Mouse (Mus musculus): ENCODE measurements around the gene Acadm. TPM values are rescaled to one million over a fixed set of nuclear protein-coding genes. Genes with fewer than 3 reads are reported as not detected.

Acadm gene
- polyA plus RNA-seq, 1 experiment from 2014 or later: 157 TPM

DNA sequence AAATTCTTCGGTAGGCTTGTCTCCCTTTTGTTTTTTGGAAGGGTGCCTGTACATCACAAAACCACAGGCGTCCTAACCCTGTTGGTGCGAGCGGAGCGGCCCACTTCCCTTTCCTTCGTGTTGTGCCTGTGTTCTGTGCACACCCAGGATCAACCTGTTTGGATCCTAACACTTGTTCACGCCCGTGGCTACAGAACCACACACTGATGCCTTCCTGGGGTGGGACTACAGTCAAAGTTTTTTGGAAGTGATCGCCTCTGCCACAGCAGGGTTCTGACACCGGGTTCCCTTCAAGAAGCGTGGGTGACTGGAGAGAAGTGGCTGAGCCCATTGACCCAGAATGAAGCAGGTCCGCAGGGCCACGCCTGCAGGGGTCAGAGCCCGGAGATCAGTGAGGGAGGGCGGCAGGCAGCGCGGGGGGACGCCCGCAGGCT, 514 bp downstream of the Acadm start:
- peak overlapping the region; percentile 75 for H3K4me3 ChIP-seq (ENCODE audit: low read depth, low read length)
- no peaks in the 10 kb centered on the region for H3K9me3 ChIP-seq (replicated peaks; ENCODE audit: control insufficient read depth, low read length)
- ATAC-seq (ENCODE audit: low read depth): peak; percentile 30
- peaks cover 21% of the 10 kb centered on the region for H3K4me1 ChIP-seq (ENCODE audit: control insufficient read depth, low read depth, low read length)
- H3K27me3 ChIP-seq (ENCODE audit: control insufficient read depth, insufficient read depth, low read depth, low read length): no peaks in the 10 kb centered on the region
- H3K4me2 ChIP-seq (ENCODE audit: low read depth, low read length): peak overlapping the region; percentile 88
- peak overlapping the region; percentile 80 for H3K27ac ChIP-seq (ENCODE audit: low read length)
- WGBS (ENCODE audit: insufficient replicate concordance): 0% methylated on average over 19 of the region's 19 CpGs
- H3K9ac ChIP-seq (ENCODE audit: low read depth, low read length): peak overlapping the region; percentile 75
- H3K36me3 ChIP-seq (ENCODE audit: control insufficient read depth, insufficient read depth): no peaks in the 10 kb centered on the region

DNA sequence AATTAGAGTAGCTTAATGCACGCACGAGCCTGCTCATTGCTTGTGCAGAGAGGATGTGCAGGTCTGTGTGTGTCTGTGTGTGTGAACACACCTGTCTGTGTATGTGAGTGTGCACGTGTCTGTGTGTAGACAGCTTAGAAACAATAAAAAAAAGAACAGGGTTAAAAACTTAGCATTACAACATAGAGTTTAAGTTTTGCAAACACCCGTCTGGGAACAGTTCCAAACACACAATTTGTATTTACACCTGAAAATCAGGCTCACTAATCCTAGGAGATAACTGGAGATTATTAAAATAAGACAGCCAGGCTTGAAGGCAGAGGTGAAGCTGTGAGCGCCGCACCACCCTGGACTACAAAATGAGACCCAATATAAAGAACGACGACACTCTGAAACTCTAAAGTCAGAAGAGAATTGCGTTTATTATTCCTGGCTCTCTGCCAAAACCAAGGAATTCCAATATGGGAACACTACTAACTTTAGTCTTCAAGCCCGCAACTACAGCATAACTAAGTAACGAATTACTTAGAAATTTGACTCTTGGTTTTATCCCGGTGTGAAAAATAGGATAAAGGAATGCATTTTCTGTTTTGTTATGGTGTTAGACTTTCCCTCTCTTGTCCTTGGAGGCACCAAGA, 1.3 kb downstream of the Acadm start:
- Histone ChIP-seq H3K4me3 (ENCODE audit: low read depth, low read length) (peak overlapping the region; percentile 75), H3K27me3 (ENCODE audit: control insufficient read depth, insufficient read depth, low read depth, low read length) (no peaks in the 10 kb centered on the region), H3K4me2 (ENCODE audit: low read depth, low read length) (peak overlapping the region; percentile 88), H3K9ac (ENCODE audit: low read depth, low read length) (peak overlapping the region; percentile 75), H3K4me1 (ENCODE audit: control insufficient read depth, low read depth, low read length) (peaks cover 21% of the 10 kb centered on the region), H3K36me3 (ENCODE audit: control insufficient read depth, insufficient read depth) (no peaks in the 10 kb centered on the region), H3K27ac (ENCODE audit: low read length) (peak overlapping the region; percentile 80), H3K9me3 (replicated peaks; ENCODE audit: control insufficient read depth, low read length) (no peaks in the 10 kb centered on the region)
- 46% methylated on average over 12 of the region's 12 CpGs for WGBS (ENCODE audit: insufficient replicate concordance)
- ATAC-seq (ENCODE audit: low read depth): no peak

DNA sequence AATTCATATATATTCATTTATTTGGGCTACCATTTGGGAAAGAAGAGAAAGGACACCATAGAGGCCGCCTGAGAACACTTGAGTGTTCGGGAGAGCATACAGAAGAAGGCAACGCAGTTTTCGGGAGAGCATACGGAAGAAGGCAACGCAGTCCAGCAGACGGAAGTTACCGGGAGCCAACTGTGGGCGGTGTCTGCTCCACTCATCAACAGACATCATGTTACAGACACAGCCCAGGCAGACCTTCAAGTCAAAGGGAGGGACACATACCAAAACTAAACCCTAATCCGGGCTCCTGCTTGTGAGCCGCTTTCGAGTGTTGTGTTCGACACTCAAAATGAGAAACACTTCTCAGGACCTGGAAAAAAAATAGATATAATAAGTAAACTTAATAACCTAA, 2.8 kb downstream of the Acadm start:
- ATAC-seq (ENCODE audit: low read depth): no peak
- no peak overlapping the region for H3K9ac ChIP-seq (ENCODE audit: low read depth, low read length)
- no peak overlapping the region for H3K4me3 ChIP-seq (ENCODE audit: low read depth, low read length)
- H3K36me3 ChIP-seq (ENCODE audit: control insufficient read depth, insufficient read depth): no peaks in the 10 kb centered on the region; the same call in 1 of the 2 replicates
- no peaks in the 10 kb centered on the region for H3K9me3 ChIP-seq (replicated peaks; ENCODE audit: control insufficient read depth, low read length)
- H3K27me3 ChIP-seq (ENCODE audit: control insufficient read depth, insufficient read depth, low read depth, low read length): no peaks in the 10 kb centered on the region
- 85% methylated on average over 13 of the region's 13 CpGs for WGBS (ENCODE audit: insufficient replicate concordance)
- H3K4me2 ChIP-seq (ENCODE audit: low read depth, low read length): no peak overlapping the region
- peaks cover 21% of the 10 kb centered on the region for H3K4me1 ChIP-seq (ENCODE audit: control insufficient read depth, low read depth, low read length)
- no peak overlapping the region for H3K27ac ChIP-seq (ENCODE audit: low read length)

DNA sequence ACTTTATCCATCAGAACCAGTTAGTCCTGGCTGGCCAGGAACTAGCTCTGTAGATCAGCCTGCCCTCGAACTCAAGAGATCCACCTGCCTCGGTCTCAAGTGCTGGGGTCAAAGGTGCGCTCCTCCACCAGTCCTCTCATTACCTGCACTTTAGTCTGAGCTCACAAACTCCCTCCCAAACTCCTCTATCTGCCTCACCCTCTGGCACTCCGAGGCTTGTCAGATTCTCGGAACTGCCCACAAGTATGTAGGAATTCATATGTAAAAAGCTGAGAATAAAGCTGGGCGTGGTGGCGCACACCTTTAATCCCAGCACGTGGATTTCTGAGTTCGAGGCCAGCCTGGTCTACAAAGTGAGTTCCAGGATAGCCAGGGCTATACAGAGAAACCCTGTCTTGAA, 3.9 kb downstream of the Acadm start:
- Histone ChIP-seq H3K4me2 (ENCODE audit: low read depth, low read length) (no peak overlapping the region), H3K36me3 (ENCODE audit: control insufficient read depth, insufficient read depth) (peaks cover 2% of the 10 kb centered on the region; the same call in 1 of the 2 replicates), H3K4me1 (ENCODE audit: control insufficient read depth, low read depth, low read length) (peaks cover 21% of the 10 kb centered on the region), H3K9me3 (replicated peaks; ENCODE audit: control insufficient read depth, low read length) (no peaks in the 10 kb centered on the region), H3K4me3 (ENCODE audit: low read depth, low read length) (no peak overlapping the region), H3K27me3 (ENCODE audit: control insufficient read depth, insufficient read depth, low read depth, low read length) (no peaks in the 10 kb centered on the region), H3K27ac (ENCODE audit: low read length) (no peak overlapping the region), H3K9ac (ENCODE audit: low read depth, low read length) (no peak overlapping the region)
- no peak for ATAC-seq (ENCODE audit: low read depth)
- 89% methylated on average over 9 of the region's 9 CpGs for WGBS (ENCODE audit: insufficient replicate concordance)

DNA sequence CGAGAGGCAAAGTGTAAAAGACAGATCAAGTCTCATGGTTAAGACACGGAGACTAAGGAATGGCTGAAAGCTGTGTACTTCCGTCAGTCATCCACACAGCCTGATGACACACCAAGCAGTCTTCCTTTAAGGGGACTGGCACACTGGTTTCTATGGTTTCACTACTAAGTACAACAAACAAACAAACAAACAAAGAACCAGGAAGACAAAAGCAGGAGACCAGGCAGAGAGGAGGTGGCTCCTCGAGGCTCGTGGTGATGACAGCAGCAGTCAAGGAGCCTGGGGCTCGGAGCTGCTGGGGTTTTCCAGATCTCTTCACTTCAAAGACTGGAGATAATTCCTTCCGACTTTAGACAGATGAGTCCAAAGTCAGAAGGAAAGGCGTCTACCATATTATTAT, 4.4 kb downstream of the Acadm start:
- Histone ChIP-seq H3K4me1 (ENCODE audit: control insufficient read depth, low read depth, low read length) (peaks cover 19% of the 10 kb centered on the region), H3K9me3 (replicated peaks; ENCODE audit: control insufficient read depth, low read length) (no peaks in the 10 kb centered on the region), H3K27ac (ENCODE audit: low read length) (no peak overlapping the region), H3K9ac (ENCODE audit: low read depth, low read length) (no peak overlapping the region), H3K27me3 (ENCODE audit: control insufficient read depth, insufficient read depth, low read depth, low read length) (no peaks in the 10 kb centered on the region), H3K4me3 (ENCODE audit: low read depth, low read length) (no peak overlapping the region), H3K4me2 (ENCODE audit: low read depth, low read length) (no peak overlapping the region), H3K36me3 (ENCODE audit: control insufficient read depth, insufficient read depth) (peaks cover 2% of the 10 kb centered on the region)
- ATAC-seq (ENCODE audit: low read depth): no peak
- 77% methylated on average over 8 of the region's 8 CpGs for WGBS (ENCODE audit: insufficient replicate concordance)

DNA sequence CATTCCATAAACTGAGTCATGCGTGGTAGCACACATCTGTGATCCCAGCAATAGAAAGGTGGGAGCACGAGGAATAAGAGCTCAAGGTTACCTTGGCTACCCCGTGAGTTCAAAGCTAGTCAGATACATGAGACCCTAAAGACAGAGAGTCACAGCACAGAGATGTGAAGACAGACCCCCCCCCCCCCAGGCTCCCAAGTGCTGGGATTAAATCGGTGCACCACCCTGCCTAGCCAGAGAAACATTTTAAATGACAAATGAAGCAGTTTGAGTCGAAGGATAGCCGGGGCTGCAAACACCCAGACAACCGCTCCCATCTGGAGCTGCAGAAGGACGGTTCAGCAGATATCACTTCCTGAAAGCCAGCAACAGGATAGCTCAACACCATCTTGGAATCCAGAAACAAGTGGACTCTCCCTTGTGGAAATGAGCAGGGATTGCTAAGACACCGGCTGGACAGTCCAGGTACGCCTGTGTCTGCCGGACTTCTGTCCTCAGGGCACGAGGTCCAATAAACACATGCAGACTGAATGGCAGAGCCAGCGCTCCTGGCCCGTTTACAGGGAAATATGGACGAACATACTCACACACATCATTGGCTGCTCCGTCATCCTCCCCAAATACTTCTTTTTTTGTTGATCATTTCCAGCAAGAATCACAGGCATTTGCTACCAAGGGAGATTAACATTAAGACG, 7.2 kb downstream of the Acadm start:
- H3K36me3 ChIP-seq (ENCODE audit: control insufficient read depth, insufficient read depth): peaks cover 4% of the 10 kb centered on the region
- no peak overlapping the region for H3K9ac ChIP-seq (ENCODE audit: low read depth, low read length)
- H3K4me1 ChIP-seq (ENCODE audit: control insufficient read depth, low read depth, low read length): peaks cover 8% of the 10 kb centered on the region; the same call in 1 of the 2 replicates
- no peak overlapping the region for H3K4me3 ChIP-seq (ENCODE audit: low read depth, low read length)
- H3K9me3 ChIP-seq (replicated peaks; ENCODE audit: control insufficient read depth, low read length): no peaks in the 10 kb centered on the region
- ATAC-seq (ENCODE audit: low read depth): 0 out of 2 replicates have a peak, but pooled peaks have one; percentile 12
- 85% methylated on average over 17 of the region's 17 CpGs for WGBS (ENCODE audit: insufficient replicate concordance)
- no peaks in the 10 kb centered on the region for H3K27me3 ChIP-seq (ENCODE audit: control insufficient read depth, insufficient read depth, low read depth, low read length)
- H3K27ac ChIP-seq (ENCODE audit: low read length): no peak overlapping the region
- H3K4me2 ChIP-seq (ENCODE audit: low read depth, low read length): no peak overlapping the region

- Histone ChIP-seq H3K9me3 (replicated peaks; ENCODE audit: control insufficient read depth, low read length) (no peaks in the 10 kb centered on the region), H3K27ac (ENCODE audit: low read length) (no peak overlapping the region), H3K4me1 (ENCODE audit: control insufficient read depth, low read depth, low read length) (no peaks in the 10 kb centered on the region; the same call in 1 of the 2 replicates), H3K4me2 (ENCODE audit: low read depth, low read length) (no peak overlapping the region), H3K9ac (ENCODE audit: low read depth, low read length) (no peak overlapping the region), H3K27me3 (ENCODE audit: control insufficient read depth, insufficient read depth, low read depth, low read length) (no peaks in the 10 kb centered on the region), H3K36me3 (ENCODE audit: control insufficient read depth, insufficient read depth) (peaks cover 5% of the 10 kb centered on the region), H3K4me3 (ENCODE audit: low read depth, low read length) (no peak overlapping the region)
- WGBS (ENCODE audit: insufficient replicate concordance): 74% methylated on average over 9 of the region's 9 CpGs
- no peak for ATAC-seq (ENCODE audit: low read depth)
Measured at GRCm38 (mm10) chr3:153935878-153936277, 8.6 kb downstream of the Acadm start.

- no peak overlapping the region for H3K4me2 ChIP-seq (ENCODE audit: low read depth, low read length)
- no peaks in the 10 kb centered on the region for H3K9me3 ChIP-seq (replicated peaks; ENCODE audit: control insufficient read depth, low read length)
- WGBS (ENCODE audit: insufficient replicate concordance): 74% methylated on average over 5 of the region's 5 CpGs
- H3K36me3 ChIP-seq (ENCODE audit: control insufficient read depth, insufficient read depth): peaks cover 10% of the 10 kb centered on the region
- H3K4me3 ChIP-seq (ENCODE audit: low read depth, low read length): no peak overlapping the region
- no peak overlapping the region for H3K9ac ChIP-seq (ENCODE audit: low read depth, low read length)
- ATAC-seq (ENCODE audit: low read depth): peak; percentile 53; the same call in 1 of the 2 replicates
- H3K27me3 ChIP-seq (ENCODE audit: control insufficient read depth, insufficient read depth, low read depth, low read length): no peaks in the 10 kb centered on the region
- H3K4me1 ChIP-seq (ENCODE audit: control insufficient read depth, low read depth, low read length): no peaks in the 10 kb centered on the region; the same call in none of the 2 replicates
- no peak overlapping the region for H3K27ac ChIP-seq (ENCODE audit: low read length)
Measured at GRCm38 (mm10) chr3:153932461-153932860, 12.0 kb downstream of the Acadm start.

GRCm38 (mm10) chr3:153929526-153929925, 14.9 kb downstream of the Acadm start:
- H3K4me1 ChIP-seq (ENCODE audit: control insufficient read depth, low read depth, low read length): no peaks in the 10 kb centered on the region; the same call in none of the 2 replicates
- no peaks in the 10 kb centered on the region for H3K9me3 ChIP-seq (replicated peaks; ENCODE audit: control insufficient read depth, low read length)
- 76% methylated on average over 11 of the region's 11 CpGs for WGBS (ENCODE audit: insufficient replicate concordance)
- H3K36me3 ChIP-seq (ENCODE audit: control insufficient read depth, insufficient read depth): peaks cover 13% of the 10 kb centered on the region
- H3K4me3 ChIP-seq (ENCODE audit: low read depth, low read length): no peak overlapping the region
- H3K4me2 ChIP-seq (ENCODE audit: low read depth, low read length): no peak overlapping the region
- H3K9ac ChIP-seq (ENCODE audit: low read depth, low read length): no peak overlapping the region
- H3K27me3 ChIP-seq (ENCODE audit: control insufficient read depth, insufficient read depth, low read depth, low read length): no peaks in the 10 kb centered on the region
- peak; percentile 44; the same call in 1 of the 2 replicates for ATAC-seq (ENCODE audit: low read depth)
- H3K27ac ChIP-seq (ENCODE audit: low read length): no peak overlapping the region
